Mouse (Mus musculus): ENCODE data around the gene Cdk20. TPM values are rescaled to one million over a fixed set of nuclear protein-coding genes. Genes with fewer than 3 reads are reported as not detected.

The Cdk20 gene
- polyA plus RNA-seq (2014; fragmentation: Nextera tagmentation; extraction: Ambion mirVana) = 8.1 and 10.5 TPM in 2 replicates

- H3K4me1 ChIP-seq (ENCODE audit: insufficient read depth) = peaks cover 4% of the 10 kb centered on the region; the same call in 1 of the 2 replicates
- H3K36me3 ChIP-seq (ENCODE audit: insufficient read depth) = no peaks in the 10 kb centered on the region
- peak within 1 kb of the TSS; percentile 86 for H3K4me2 ChIP-seq
- no peaks in the 10 kb centered on the region for H3K9me3 ChIP-seq (ENCODE audit: low read depth, low read length)
- peak within 1 kb of the TSS; percentile 65 for H3K9ac ChIP-seq
- under 1% methylated on average over 57 of the region's 57 CpGs for WGBS
- DNase-seq (peak; percentile 95), ATAC-seq (ENCODE audit: insufficient read depth) (peak; percentile 99)
- H3K4me3 ChIP-seq (ENCODE audit: low read depth, low read length) = peak within 1 kb of the TSS; percentile 67
- peak; percentile 78 for TF ChIP-seq CTCF (IDR thresholded peaks at IDR 0.05; ENCODE audit: low read depth)
- H3K27me3 ChIP-seq (ENCODE audit: insufficient read depth, low read length) = no peaks in the 10 kb centered on the region
- H3K27ac ChIP-seq (ENCODE audit: low read depth) = peak within 1 kb of the TSS; percentile 85
Measured at GRCm38 (mm10) chr13:64432017-64432995, at the start of gene Cdk20. Gene Cdk20, plus strand, starts transcription at chr13:64432314.

GRCm38 (mm10) chr13:64384937-64385336 is 47.2 kb upstream of the Cdk20 start:
- Histone ChIP-seq H3K27ac (ENCODE audit: low read depth) (no peak overlapping the region), H3K9ac (no peak overlapping the region), H3K4me2 (no peak overlapping the region), H3K4me3 (ENCODE audit: low read depth, low read length) (no peak overlapping the region), H3K9me3 (ENCODE audit: low read depth, low read length) (no peaks in the 10 kb centered on the region), H3K4me1 (ENCODE audit: insufficient read depth) (no peaks in the 10 kb centered on the region), H3K36me3 (ENCODE audit: insufficient read depth) (no peaks in the 10 kb centered on the region), H3K27me3 (ENCODE audit: insufficient read depth, low read length) (no peaks in the 10 kb centered on the region)
- ATAC-seq (ENCODE audit: insufficient read depth) (no peak), DNase-seq (no peak)
- WGBS = 84% methylated on average over 3 of the region's 3 CpGs
- TF ChIP-seq CTCF (IDR thresholded peaks at IDR 0.05; ENCODE audit: low read depth) = no peak

GRCm38 (mm10) chr13:64386048-64386447 is 46.1 kb upstream of the Cdk20 start:
- ATAC-seq (ENCODE audit: insufficient read depth) = no peak
- H3K4me1 ChIP-seq (ENCODE audit: insufficient read depth) = no peaks in the 10 kb centered on the region
- no peak overlapping the region for H3K4me3 ChIP-seq (ENCODE audit: low read depth, low read length)
- no peaks in the 10 kb centered on the region for H3K27me3 ChIP-seq (ENCODE audit: insufficient read depth, low read length)
- H3K4me2 ChIP-seq = no peak overlapping the region
- H3K27ac ChIP-seq (ENCODE audit: low read depth) = no peak overlapping the region
- DNase-seq = no peak
- H3K9ac ChIP-seq = no peak overlapping the region
- 8% methylated on average over 2 of the region's 2 CpGs for WGBS
- TF ChIP-seq CTCF (IDR thresholded peaks at IDR 0.05; ENCODE audit: low read depth) = no peak
- H3K9me3 ChIP-seq (ENCODE audit: low read depth, low read length) = no peaks in the 10 kb centered on the region
- H3K36me3 ChIP-seq (ENCODE audit: insufficient read depth) = no peaks in the 10 kb centered on the region

GRCm38 (mm10) chr13:64388415-64388814 is 43.7 kb upstream of the Cdk20 start:
- Histone ChIP-seq H3K27ac (ENCODE audit: low read depth) (no peak overlapping the region), H3K9ac (no peak overlapping the region), H3K4me3 (ENCODE audit: low read depth, low read length) (no peak overlapping the region), H3K9me3 (ENCODE audit: low read depth, low read length) (no peaks in the 10 kb centered on the region), H3K4me1 (ENCODE audit: insufficient read depth) (no peaks in the 10 kb centered on the region), H3K4me2 (no peak overlapping the region), H3K27me3 (ENCODE audit: insufficient read depth, low read length) (no peaks in the 10 kb centered on the region), H3K36me3 (ENCODE audit: insufficient read depth) (no peaks in the 10 kb centered on the region)
- ATAC-seq (ENCODE audit: insufficient read depth) = no peak
- DNase-seq = no peak
- TF ChIP-seq CTCF (IDR thresholded peaks at IDR 0.05; ENCODE audit: low read depth) = no peak
- WGBS = 67% methylated on average over 4 of the region's 4 CpGs

- no peak overlapping the region for H3K4me2 ChIP-seq
- H3K36me3 ChIP-seq (ENCODE audit: insufficient read depth) = no peaks in the 10 kb centered on the region
- DNase-seq (no peak), ATAC-seq (ENCODE audit: insufficient read depth) (no peak)
- no peak overlapping the region for H3K4me3 ChIP-seq (ENCODE audit: low read depth, low read length)
- H3K27ac ChIP-seq (ENCODE audit: low read depth) = no peak overlapping the region
- 49% methylated on average over 8 of the region's 8 CpGs for WGBS
- no peak overlapping the region for H3K9ac ChIP-seq
- no peak for TF ChIP-seq CTCF (IDR thresholded peaks at IDR 0.05; ENCODE audit: low read depth)
- no peaks in the 10 kb centered on the region for H3K9me3 ChIP-seq (ENCODE audit: low read depth, low read length)
- H3K27me3 ChIP-seq (ENCODE audit: insufficient read depth, low read length) = no peaks in the 10 kb centered on the region
- 0 out of 2 replicates have a peak, but pooled peaks cover 7% of the 10 kb centered on the region for H3K4me1 ChIP-seq (ENCODE audit: insufficient read depth)
Measured at GRCm38 (mm10) chr13:64396979-64397378, 35.1 kb upstream of the Cdk20 start.

GRCm38 (mm10) chr13:64398065-64398464 is 34.0 kb upstream of the Cdk20 start:
- WGBS = 90% methylated on average over 1 of the region's 1 CpGs
- no peak for ATAC-seq (ENCODE audit: insufficient read depth)
- TF ChIP-seq CTCF (IDR thresholded peaks at IDR 0.05; ENCODE audit: low read depth) = no peak

GRCm38 (mm10) chr13:64399906-64400305 is 32.2 kb upstream of the Cdk20 start:
- H3K4me1 ChIP-seq (ENCODE audit: insufficient read depth) = 0 out of 2 replicates have a peak, but pooled peaks cover 7% of the 10 kb centered on the region
- no peaks in the 10 kb centered on the region for H3K36me3 ChIP-seq (ENCODE audit: insufficient read depth)
- no peak overlapping the region for H3K4me2 ChIP-seq
- ATAC-seq (ENCODE audit: insufficient read depth) (no peak), DNase-seq (no peak)
- no peak overlapping the region for H3K4me3 ChIP-seq (ENCODE audit: low read depth, low read length)
- 71% methylated on average over 3 of the region's 3 CpGs for WGBS
- no peak for TF ChIP-seq CTCF (IDR thresholded peaks at IDR 0.05; ENCODE audit: low read depth)
- no peak overlapping the region for H3K27ac ChIP-seq (ENCODE audit: low read depth)
- H3K9ac ChIP-seq = no peak overlapping the region
- H3K27me3 ChIP-seq (ENCODE audit: insufficient read depth, low read length) = no peaks in the 10 kb centered on the region
- no peaks in the 10 kb centered on the region for H3K9me3 ChIP-seq (ENCODE audit: low read depth, low read length)

More at GRCm38 (mm10) chr13:64398065-64398464, 34.0 kb upstream of the Cdk20 start:
- no peaks in the 10 kb centered on the region for H3K9me3 ChIP-seq (ENCODE audit: low read depth, low read length)
- no peak overlapping the region for H3K9ac ChIP-seq
- H3K27ac ChIP-seq (ENCODE audit: low read depth) = no peak overlapping the region
- 0 out of 2 replicates have a peak, but pooled peaks cover 7% of the 10 kb centered on the region for H3K4me1 ChIP-seq (ENCODE audit: insufficient read depth)
- no peak overlapping the region for H3K4me3 ChIP-seq (ENCODE audit: low read depth, low read length)
- no peaks in the 10 kb centered on the region for H3K27me3 ChIP-seq (ENCODE audit: insufficient read depth, low read length)
- no peak overlapping the region for H3K4me2 ChIP-seq
- H3K36me3 ChIP-seq (ENCODE audit: insufficient read depth) = no peaks in the 10 kb centered on the region
- no peak for DNase-seq

Measured in lung, embryonic 14.5 days (tissue).